Mouse (Mus musculus) kidney, postnatal 0 days (tissue): Measurements from ENCODE around the gene Impdh1. TPM values are rescaled to one million over a fixed set of nuclear protein-coding genes. Genes with fewer than 3 reads are reported as not detected.
"Not testable (repeated sequence)": the region's sequence is repeated elsewhere in the genome, so short reads cannot be mapped to it uniquely, and the experiment has no call there.

Experiments used
- ATAC-seq: fragments of 200-750 bp; cut with Nextera tagmentation; replicated peaks from 2 replicates; pipeline ENCODE4 v1.8.0; 2017; ENCODE audit warnings: low read depth, moderate number of reproducible peaks, moderate TSS enrichment, moderate library complexity; ENCODE audit not compliant: low FRiP score
- DNase-seq: peaks from one replicate; pipeline ENCODE4 v3.0.0-alpha.2; 2016; ENCODE audit warnings: low spot score
- H3K27ac ChIP-seq: fragments of 300-500 bp; sonication (generic); 2 replicates; pipeline ENCODE4 v1.5.1; 2014; ENCODE audit warnings: mild to moderate bottlenecking
- H3K27me3 ChIP-seq: fragments of 300-500 bp; sonication (generic); 2 replicates; pipeline ENCODE4 v1.6.1; 2014; ENCODE audit warnings: low read length, mixed read lengths; ENCODE audit not compliant: insufficient read depth
- H3K36me3 ChIP-seq: fragments of 300-500 bp; sonication (generic); 2 replicates; pipeline ENCODE4 v1.6.1; 2014; ENCODE audit warnings: low read length, mixed read lengths; ENCODE audit not compliant: insufficient read depth
- H3K4me1 ChIP-seq: fragments of 300-500 bp; sonication (generic); replicated peaks from 2 replicates; pipeline ENCODE4 v1.6.1; 2014; ENCODE audit warnings: antibody characterized with exemption, low read length, mixed read lengths; ENCODE audit not compliant: insufficient read depth
- H3K4me2 ChIP-seq: fragments of 300-500 bp; sonication (generic); 2 replicates; pipeline ENCODE4 v1.6.1; 2014; ENCODE audit warnings: mild to moderate bottlenecking, low read length, moderate library complexity, mixed read lengths
- H3K4me3 ChIP-seq: fragments of 300-500 bp; sonication (generic); replicated peaks from 2 replicates; pipeline ENCODE4 v1.5.1; 2014; ENCODE audit warnings: low read depth, low read length
- H3K9ac ChIP-seq: fragments of 300-500 bp; sonication (generic); 2 replicates; pipeline ENCODE4 v1.6.1; 2014; ENCODE audit warnings: low read depth, low read length
- H3K9me3 ChIP-seq: fragments of 300-500 bp; sonication (generic); replicated peaks from 2 replicates; pipeline ENCODE4 v1.6.1; 2016; ENCODE audit warnings: low read length, inconsistent platforms, mixed read lengths
- CTCF ChIP-seq: IDR thresholded peaks from 2 replicates; pipeline ENCODE4 v1.5.1; 2016; ENCODE audit warnings: antibody characterized with exemption, low read depth, mild to moderate bottlenecking, moderate library complexity
- WGBS: fragments of 180-500 bp; shearing (Covaris S2); extraction: QIAGEN DNeasy Blood & Tissue Kit; methylation state at CpG from one replicate; pipeline ENCODE4 v1.1.7; 2014; 5-methylcytosine and 5-hydroxymethylcytosine counted together
- polyA plus RNA-seq: library from polyadenylated mRNA; unstranded; fragments of >200 nt; fragmentation: Nextera tagmentation; extraction: Ambion mirVana; gene quantifications from 2 replicates; pipeline ENCODE4 v1.2.1, GENCODE M21; 2015

Gene Impdh1
- polyA plus RNA-seq, 1 experiment from 2014 or later = 26.3 TPM

DNA sequence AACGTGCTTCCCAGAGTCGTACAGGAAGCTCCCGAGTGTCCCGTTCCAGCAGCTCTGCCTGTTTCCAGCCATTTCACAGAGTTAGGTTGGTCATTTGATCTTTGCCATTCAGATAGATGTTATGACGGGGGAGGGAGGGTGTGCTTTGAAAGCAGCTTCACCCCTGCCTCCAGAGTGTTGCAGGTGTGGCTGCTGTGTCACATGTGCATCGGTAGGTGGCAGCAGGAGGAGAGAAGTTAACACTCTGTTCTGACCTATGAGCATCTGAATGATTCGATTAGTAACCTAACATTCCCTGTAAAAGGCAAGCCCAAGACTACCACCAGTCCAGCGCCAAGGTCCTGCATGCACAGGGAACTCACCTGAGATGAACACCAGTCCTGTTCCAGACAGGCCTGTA lies 18.1 kb upstream of the Impdh1 start:
- H3K4me2 ChIP-seq = no peak overlapping the region
- H3K4me1 ChIP-seq = no peaks in the 10 kb centered on the region
- no peak overlapping the region for H3K4me3 ChIP-seq
- TF ChIP-seq CTCF = peak; percentile 75
- no peaks in the 10 kb centered on the region for H3K9me3 ChIP-seq
- DNase-seq (peak; percentile 61), ATAC-seq (no peak; the same call in 1 of the 2 replicates)
- 34% methylated on average over 8 of the region's 8 CpGs for WGBS
- H3K27me3 ChIP-seq = no peaks in the 10 kb centered on the region
- H3K9ac ChIP-seq = no peak overlapping the region
- H3K27ac ChIP-seq = no peak overlapping the region
- H3K36me3 ChIP-seq = no peaks in the 10 kb centered on the region

- Histone ChIP-seq H3K27ac (no peak overlapping the region), H3K36me3 (no peaks in the 10 kb centered on the region), H3K9me3 (no peaks in the 10 kb centered on the region), H3K4me2 (no peak overlapping the region), H3K9ac (no peak overlapping the region), H3K27me3 (no peaks in the 10 kb centered on the region), H3K4me1 (no peaks in the 10 kb centered on the region), H3K4me3 (no peak overlapping the region)
- DNase-seq = no peak
- no peak for TF ChIP-seq CTCF
- no peak for ATAC-seq
- 72% methylated on average over 3 of the region's 3 CpGs for WGBS
These were observed 17.5 kb upstream of the Impdh1 start for GRCm38 (mm10) chr6:29233710-29234109.

DNA sequence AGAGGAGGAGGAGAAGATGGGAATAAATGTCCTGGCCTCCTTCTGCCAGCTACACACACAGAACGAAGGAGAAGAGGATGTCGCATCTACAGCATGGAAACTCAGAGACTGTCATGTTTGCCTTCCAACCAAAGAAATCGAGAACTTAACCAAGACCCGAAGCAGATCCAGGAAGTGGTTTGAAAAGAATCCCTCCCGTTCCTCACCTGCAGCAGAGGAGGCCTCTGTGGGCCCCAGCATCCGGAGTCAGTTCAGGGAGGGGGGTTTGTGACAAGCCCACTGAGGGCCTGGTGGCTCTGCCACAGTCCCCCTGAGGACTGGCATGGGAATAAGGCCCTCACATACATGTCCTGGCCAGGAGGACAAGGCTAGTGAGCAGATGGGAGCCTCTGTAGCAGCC lies 16.2 kb upstream of the Impdh1 start:
- no peak for TF ChIP-seq CTCF
- H3K9me3 ChIP-seq = no peaks in the 10 kb centered on the region
- no peak overlapping the region for H3K9ac ChIP-seq
- no peak for ATAC-seq
- H3K4me1 ChIP-seq = no peaks in the 10 kb centered on the region
- no peak for DNase-seq
- H3K4me2 ChIP-seq = no peak overlapping the region
- no peaks in the 10 kb centered on the region for H3K27me3 ChIP-seq
- WGBS = 54% methylated on average over 6 of the region's 6 CpGs
- no peak overlapping the region for H3K27ac ChIP-seq
- no peak overlapping the region for H3K4me3 ChIP-seq
- no peaks in the 10 kb centered on the region for H3K36me3 ChIP-seq

DNA sequence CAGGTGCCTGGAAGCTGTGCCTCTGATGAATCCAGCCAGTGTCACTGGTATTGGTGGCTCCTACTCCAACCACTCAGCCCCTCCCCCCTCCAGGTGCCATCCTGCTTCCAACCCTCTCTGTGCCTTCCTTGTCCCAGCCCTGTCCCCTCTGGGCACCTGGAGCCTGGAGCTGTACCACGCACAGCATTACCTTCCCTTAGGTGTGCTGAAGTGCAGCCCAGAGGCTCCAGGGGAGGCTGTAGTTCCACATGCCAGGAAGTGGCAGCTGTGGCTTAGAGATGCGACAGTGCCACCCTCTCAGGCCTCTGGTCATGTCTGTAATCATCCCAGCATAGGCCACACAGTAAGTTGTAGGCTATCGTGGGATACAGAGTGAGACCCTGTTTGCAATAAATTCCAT lies 15.6 kb upstream of the Impdh1 start:
- TF ChIP-seq CTCF = no peak
- Histone ChIP-seq H3K4me3 (no peak overlapping the region), H3K36me3 (no peaks in the 10 kb centered on the region), H3K4me2 (no peak overlapping the region), H3K4me1 (no peaks in the 10 kb centered on the region), H3K9me3 (no peaks in the 10 kb centered on the region), H3K9ac (no peak overlapping the region), H3K27ac (no peak overlapping the region), H3K27me3 (no peaks in the 10 kb centered on the region)
- no peak for ATAC-seq
- DNase-seq = no peak
- WGBS = 69% methylated on average over 3 of the region's 3 CpGs

GRCm38 (mm10) chr6:29230386-29230785 lies 14.2 kb upstream of the Impdh1 start:
- no peaks in the 10 kb centered on the region for H3K4me1 ChIP-seq
- no peak overlapping the region for H3K27ac ChIP-seq
- no peak for ATAC-seq

DNA sequence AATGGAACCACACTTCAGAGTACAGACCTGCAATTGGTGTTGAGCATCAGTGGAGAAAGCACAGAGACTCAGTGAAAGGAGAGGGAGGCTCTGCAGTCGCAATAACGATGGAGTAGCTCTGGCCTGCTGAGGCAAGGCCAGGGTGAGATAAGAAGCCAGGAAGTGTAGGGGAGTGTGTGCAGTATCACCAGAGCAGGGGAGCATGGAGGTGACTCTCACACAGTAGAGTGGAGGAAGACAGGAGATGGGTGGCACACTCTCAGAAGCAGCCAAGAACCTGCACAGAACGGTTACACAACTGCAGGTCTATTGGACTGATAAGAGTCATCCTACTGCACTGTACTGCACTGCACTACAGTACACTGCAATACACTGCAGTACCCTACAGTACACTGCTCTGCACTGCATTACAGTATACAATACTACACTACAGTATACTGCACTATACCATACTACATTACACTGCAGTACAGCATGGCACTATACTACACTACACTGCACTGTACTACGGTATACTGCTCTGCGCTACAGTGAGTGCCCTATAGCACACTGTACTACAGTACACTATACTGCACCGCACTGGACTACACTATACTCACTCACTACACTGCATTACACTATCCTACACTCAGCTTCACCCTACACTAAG lies 13.2 kb upstream of the Impdh1 start:
- Histone ChIP-seq H3K9me3 (no peaks in the 10 kb centered on the region), H3K27me3 (no peaks in the 10 kb centered on the region), H3K9ac (no peak overlapping the region), H3K4me2 (no peak overlapping the region), H3K36me3 (no peaks in the 10 kb centered on the region), H3K4me3 (no peak overlapping the region), H3K27ac (no peak overlapping the region), H3K4me1 (no peaks in the 10 kb centered on the region)
- 87% methylated on average over 6 of the region's 6 CpGs for WGBS
- TF ChIP-seq CTCF = no peak
- DNase-seq (no peak), ATAC-seq (no peak)

More at GRCm38 (mm10) chr6:29230386-29230785, 14.2 kb upstream of the Impdh1 start:
- Histone ChIP-seq H3K4me3 (no peak overlapping the region), H3K4me2 (no peak overlapping the region), H3K27me3 (no peaks in the 10 kb centered on the region), H3K9ac (no peak overlapping the region), H3K36me3 (no peaks in the 10 kb centered on the region), H3K9me3 (no peaks in the 10 kb centered on the region)
- WGBS = 69% methylated on average over 6 of the region's 6 CpGs
- no peak for TF ChIP-seq CTCF
- no peak for DNase-seq

GRCm38 (mm10) chr6:29217717-29218116 lies 1.6 kb upstream of the Impdh1 start:
- H3K4me2 ChIP-seq, H3K36me3 ChIP-seq, H3K27ac ChIP-seq, H3K27me3 ChIP-seq, ATAC-seq, DNase-seq, H3K9ac ChIP-seq, H3K9me3 ChIP-seq, H3K4me1 ChIP-seq, H3K4me3 ChIP-seq: not testable (repeated sequence)
- 97% methylated on average over 2 of the region's 3 CpGs for WGBS
